Mouse (Mus musculus) stomach, postnatal 0 days (tissue): Measurements from ENCODE around the gene Plscr5. TPM values are rescaled to one million over a fixed set of nuclear protein-coding genes. Genes with fewer than 3 reads are reported as not detected.

ENCODE experiments used
- ATAC-seq: fragments of 200-750 bp; cut with Nextera tagmentation; 2 replicates; pipeline ENCODE4 v1.8.0; 2017; ENCODE audit not compliant: low FRiP score, low TSS enrichment
- DNase-seq: peaks from one replicate; pipeline ENCODE4 v3.0.0-alpha.2; 2016; ENCODE audit warnings: low spot score
- H3K27ac ChIP-seq: fragments of 300-500 bp; sonication (generic); replicated peaks from 2 replicates; pipeline ENCODE4 v1.5.1; 2014; ENCODE audit warnings: mild to moderate bottlenecking, control low read depth
- H3K27me3 ChIP-seq: fragments of 300-500 bp; sonication (generic); 2 replicates; pipeline ENCODE4 v1.6.1; 2014; ENCODE audit warnings: low read length; ENCODE audit not compliant: control insufficient read depth, insufficient read depth
- H3K36me3 ChIP-seq: fragments of 300-500 bp; sonication (generic); 2 replicates; pipeline ENCODE4 v1.6.1; 2014; ENCODE audit warnings: low read length, mixed read lengths; ENCODE audit not compliant: control insufficient read depth, insufficient read depth
- H3K4me1 ChIP-seq: fragments of 300-500 bp; sonication (generic); replicated peaks from 2 replicates; pipeline ENCODE4 v1.6.1; 2014; ENCODE audit warnings: antibody characterized with exemption; ENCODE audit not compliant: control insufficient read depth, insufficient read depth
- H3K4me2 ChIP-seq: fragments of 300-500 bp; sonication (generic); replicated peaks from 2 replicates; pipeline ENCODE4 v1.6.1; 2014; ENCODE audit warnings: low read depth, mild to moderate bottlenecking, control low read depth, moderate library complexity
- H3K4me3 ChIP-seq: fragments of 300-500 bp; sonication (generic); 2 replicates; pipeline ENCODE4 v1.5.1; 2014; ENCODE audit warnings: low read depth, low read length, control low read depth
- H3K9ac ChIP-seq: fragments of 300-500 bp; sonication (generic); 2 replicates; pipeline ENCODE4 v1.6.1; 2014; ENCODE audit warnings: mild to moderate bottlenecking, low read length, control low read depth, mixed read lengths
- H3K9me3 ChIP-seq: fragments of 300-500 bp; sonication (generic); 2 replicates; pipeline ENCODE4 v1.6.1; 2016; ENCODE audit warnings: low read length; ENCODE audit not compliant: control insufficient read depth
- CTCF ChIP-seq: IDR thresholded peaks from 2 replicates; pipeline ENCODE4 v1.5.1; 2016; ENCODE audit warnings: antibody characterized with exemption, low read depth, mild to moderate bottlenecking, moderate library complexity
- EP300 ChIP-seq: optimal IDR thresholded peaks from 2 replicates; pipeline ENCODE3; 2016; ENCODE audit warnings: antibody characterized with exemption
- WGBS: fragments of 180-500 bp; shearing (Covaris S2); extraction: QIAGEN DNeasy Blood & Tissue Kit; methylation state at CpG from one replicate; pipeline ENCODE4 v1.1.7; 2014; 5-methylcytosine and 5-hydroxymethylcytosine counted together
- polyA plus RNA-seq: library from polyadenylated mRNA; unstranded; fragments of >200 nt; fragmentation: Nextera tagmentation; extraction: Ambion mirVana; gene quantifications from 2 replicates; pipeline ENCODE4 v1.2.1, GENCODE M21; 2015

Plscr5 gene
- polyA plus RNA-seq, 1 experiment from 2014 or later: not detected

DNA sequence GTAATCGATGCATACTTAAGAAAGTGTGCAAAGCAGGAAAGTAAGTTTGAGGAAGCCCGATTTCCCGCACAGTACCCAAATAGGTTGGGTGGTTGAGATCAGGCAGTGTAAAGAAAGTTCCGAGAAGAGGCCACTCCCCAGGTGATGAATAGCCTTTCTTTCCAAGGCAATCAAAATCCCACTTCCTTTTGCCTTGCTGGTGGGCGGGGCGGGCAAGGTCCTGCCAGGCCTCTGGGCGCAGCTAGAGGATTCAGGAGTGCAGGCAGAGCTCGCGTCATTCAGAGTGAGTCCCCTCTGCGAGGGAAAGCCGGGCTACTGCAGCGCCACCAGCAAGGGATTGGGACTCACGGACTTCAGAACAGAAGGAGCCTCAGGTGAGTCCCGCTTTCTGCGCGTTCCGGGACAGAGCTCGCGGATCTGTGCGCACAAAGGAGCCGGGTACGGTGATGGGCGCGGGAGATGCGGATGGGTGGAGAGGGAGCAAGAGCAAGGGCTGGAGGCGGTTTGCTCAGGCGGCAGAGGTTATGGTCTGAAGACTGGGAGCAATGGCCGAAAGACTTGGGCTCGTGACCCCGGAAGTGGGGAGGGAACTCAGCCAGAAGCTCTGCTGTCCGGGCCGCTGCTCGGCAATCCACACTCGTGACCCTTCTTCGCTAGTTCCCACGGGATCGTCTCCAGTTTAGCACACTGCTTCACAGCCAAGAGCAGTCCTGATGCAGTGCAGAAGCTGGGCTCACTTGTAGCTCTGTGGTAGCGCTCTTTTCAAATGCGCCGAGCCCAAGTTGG lies 57.4 kb downstream of the Plscr5 start:
- H3K4me3 ChIP-seq: peak overlapping the region; percentile 60
- H3K36me3 ChIP-seq: no peaks in the 10 kb centered on the region
- no peaks in the 10 kb centered on the region for H3K9me3 ChIP-seq
- ATAC-seq (peak; percentile 96), DNase-seq (peak; percentile 89)
- H3K4me1 ChIP-seq: no peaks in the 10 kb centered on the region
- under 1% methylated on average over 40 of the region's 40 CpGs for WGBS
- H3K9ac ChIP-seq: peak overlapping the region; percentile 71
- TF ChIP-seq CTCF (peak; percentile 33), EP300 (no peak)
- peak overlapping the region; percentile 85 for H3K4me2 ChIP-seq
- H3K27me3 ChIP-seq: no peaks in the 10 kb centered on the region
- H3K27ac ChIP-seq: peak overlapping the region; percentile 92

DNA sequence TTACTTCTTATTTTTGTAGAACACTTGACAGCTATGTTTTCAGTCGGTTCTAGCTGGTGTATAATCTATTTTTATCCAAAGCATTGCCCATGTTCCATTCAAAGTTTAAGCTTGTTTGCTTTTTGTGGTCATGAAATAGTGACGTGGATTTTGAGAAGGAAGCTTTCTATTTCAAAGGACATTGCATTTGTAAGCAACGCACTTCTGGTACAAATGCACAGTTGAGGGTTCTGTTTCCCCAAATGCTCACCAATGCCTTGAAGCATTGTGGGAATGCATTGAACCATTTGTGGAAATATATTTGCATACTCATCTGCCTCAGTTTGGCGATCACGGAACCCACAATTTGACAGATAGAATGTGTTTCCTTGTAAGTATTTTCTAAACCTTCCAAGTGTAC lies 60.0 kb downstream of the Plscr5 start:
- H3K9ac ChIP-seq: no peak overlapping the region
- H3K36me3 ChIP-seq: no peaks in the 10 kb centered on the region
- H3K4me1 ChIP-seq: no peaks in the 10 kb centered on the region
- no peak for DNase-seq
- H3K27me3 ChIP-seq: no peaks in the 10 kb centered on the region
- TF ChIP-seq CTCF (no peak), EP300 (no peak)
- ATAC-seq: no peak
- WGBS: 67% methylated on average over 5 of the region's 5 CpGs
- no peak overlapping the region for H3K4me2 ChIP-seq
- H3K9me3 ChIP-seq: no peaks in the 10 kb centered on the region
- no peak overlapping the region for H3K27ac ChIP-seq
- no peak overlapping the region for H3K4me3 ChIP-seq

DNA sequence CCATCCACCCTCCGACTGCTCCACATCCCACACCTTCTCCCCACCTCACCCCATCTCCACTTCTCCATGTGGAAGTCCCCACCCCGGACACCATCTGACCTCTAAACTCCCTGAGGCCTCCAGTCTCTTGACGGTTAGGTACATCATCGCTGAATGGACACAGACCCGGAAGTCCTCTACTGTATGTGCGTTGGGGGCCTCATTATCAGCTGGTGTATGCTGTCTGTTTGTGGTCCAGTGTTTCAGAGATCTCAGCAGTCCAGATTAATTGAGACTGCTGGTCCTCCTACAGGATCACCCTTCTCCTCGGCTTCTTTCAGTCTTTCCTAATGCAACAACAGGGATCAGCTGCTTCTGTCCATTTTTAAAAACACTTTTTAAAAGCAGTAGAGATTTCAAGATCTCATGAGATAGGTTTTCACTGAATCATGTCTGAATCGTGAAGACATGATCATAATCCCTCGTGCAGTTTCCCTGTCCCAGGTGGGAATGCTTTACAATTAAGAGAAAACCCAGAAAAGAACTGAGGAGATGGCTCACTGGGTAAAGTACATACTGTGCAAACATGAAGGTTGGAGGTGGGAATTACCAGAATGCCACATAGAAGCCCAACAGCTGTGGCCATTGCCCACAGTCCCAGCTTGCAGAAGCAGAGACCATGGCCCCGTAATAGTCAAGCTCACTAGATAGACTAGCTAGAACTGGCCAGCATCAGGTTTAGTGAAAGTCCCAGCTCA lies 61.0 kb downstream of the Plscr5 start:
- Histone ChIP-seq H3K4me1 (no peaks in the 10 kb centered on the region), H3K9ac (no peak overlapping the region), H3K27ac (no peak overlapping the region), H3K4me3 (no peak overlapping the region), H3K36me3 (no peaks in the 10 kb centered on the region), H3K9me3 (no peaks in the 10 kb centered on the region), H3K4me2 (no peak overlapping the region), H3K27me3 (no peaks in the 10 kb centered on the region)
- ATAC-seq (no peak), DNase-seq (no peak)
- TF ChIP-seq EP300: no peak
- no peak for TF ChIP-seq CTCF
- 85% methylated on average over 10 of the region's 10 CpGs for WGBS

Other genes with a start within 250 kb of the Plscr5 start
- gene Plscr1, start 56.8 kb downstream of the Plscr5 start, polyA plus RNA-seq: 37.2 and 41.0 TPM in 2 replicates
- 1.8 and 2.4 TPM in 2 replicates for gene Plscr2, start 82.7 kb downstream of the Plscr5 start, polyA plus RNA-seq
- not detected in 2 replicates for gene 1700057G04Rik, start 116.4 kb downstream of the Plscr5 start, polyA plus RNA-seq